Mouse (Mus musculus) hindbrain, embryonic 12.5 days (tissue): Measurements from ENCODE around the gene Atad5. TPM values are rescaled to one million over a fixed set of nuclear protein-coding genes. Genes with fewer than 3 reads are reported as not detected.

ENCODE experiments used
- ATAC-seq: fragments of 200-750 bp; cut with Nextera tagmentation; 2 replicates; pipeline ENCODE4 v1.8.0; 2017; ENCODE audit warnings: moderate TSS enrichment; ENCODE audit not compliant: low FRiP score
- H3K27ac ChIP-seq: fragments of 300-500 bp; sonication (generic); 2 replicates; pipeline ENCODE4 v1.5.1; 2016; ENCODE audit warnings: mild to moderate bottlenecking
- H3K27me3 ChIP-seq: fragments of 300-500 bp; sonication (generic); 2 replicates; pipeline ENCODE4 v1.6.1; 2016; ENCODE audit warnings: mild to moderate bottlenecking
- H3K36me3 ChIP-seq: fragments of 300-500 bp; sonication (generic); 2 replicates; pipeline ENCODE4 v1.6.1; 2016; ENCODE audit warnings: mild to moderate bottlenecking
- H3K4me1 ChIP-seq: fragments of 300-500 bp; sonication (generic); 2 replicates; pipeline ENCODE4 v1.6.1; 2016
- H3K4me2 ChIP-seq: fragments of 300-500 bp; sonication (generic); replicated peaks from 2 replicates; pipeline ENCODE4 v1.6.1; 2016; ENCODE audit warnings: mild to moderate bottlenecking
- H3K4me3 ChIP-seq: fragments of 300-500 bp; sonication (generic); 2 replicates; pipeline ENCODE4 v1.5.1; 2016; ENCODE audit warnings: mild to moderate bottlenecking
- H3K9ac ChIP-seq: fragments of 300-500 bp; sonication (generic); 2 replicates; pipeline ENCODE4 v1.6.1; 2016; ENCODE audit warnings: mild to moderate bottlenecking, moderate library complexity
- H3K9me3 ChIP-seq: fragments of 300-500 bp; sonication (generic); replicated peaks from 2 replicates; pipeline ENCODE4 v1.6.1; 2016; ENCODE audit warnings: mild to moderate bottlenecking
- WGBS: fragments of 180-500 bp; shearing (Covaris S2); methylation state at CpG from one replicate; pipeline ENCODE4 v1.1.7; 2016; 5-methylcytosine and 5-hydroxymethylcytosine counted together
- polyA plus RNA-seq: library from polyadenylated mRNA; unstranded; fragments of >200 nt; fragmentation: Nextera tagmentation; extraction: Ambion mirVana; gene quantifications from 2 replicates; pipeline ENCODE4 v1.2.1, GENCODE M21; 2016

Atad5 gene
- polyA plus RNA-seq, 1 experiment from 2014 or later: 11.7 TPM

DNA sequence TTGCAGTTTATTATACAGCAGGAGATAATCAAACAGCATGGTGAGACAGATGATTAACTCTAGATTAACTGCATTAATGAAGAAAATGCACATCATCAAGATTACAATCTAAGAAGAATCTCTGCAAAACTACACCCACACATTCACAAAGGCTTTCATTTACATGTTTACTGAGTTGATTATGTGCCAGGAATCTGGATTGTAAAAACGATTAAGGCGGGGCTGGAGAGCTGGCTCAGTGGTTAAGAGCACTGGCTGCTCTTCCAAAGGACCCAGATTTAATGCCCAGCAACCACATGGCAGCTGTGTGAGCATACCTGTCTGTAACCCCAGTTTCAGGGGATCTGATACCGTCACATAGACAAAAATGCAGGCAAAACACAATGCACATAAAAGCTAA, 19.4 kb upstream of the Atad5 start:
- no peak overlapping the region for H3K9ac ChIP-seq
- no peaks in the 10 kb centered on the region for H3K4me1 ChIP-seq
- H3K4me3 ChIP-seq: no peak overlapping the region
- H3K27me3 ChIP-seq: no peaks in the 10 kb centered on the region
- H3K27ac ChIP-seq: no peak overlapping the region
- no peaks in the 10 kb centered on the region for H3K36me3 ChIP-seq
- no peak overlapping the region for H3K4me2 ChIP-seq
- no peaks in the 10 kb centered on the region for H3K9me3 ChIP-seq
- WGBS: 92% methylated on average over 3 of the region's 3 CpGs
- ATAC-seq: no peak

GRCm38 (mm10) chr11:80071039-80071438, 18.2 kb upstream of the Atad5 start:
- no peaks in the 10 kb centered on the region for H3K4me1 ChIP-seq
- ATAC-seq: no peak
- H3K9ac ChIP-seq: no peak overlapping the region

GRCm38 (mm10) chr11:80072365-80072764, 16.8 kb upstream of the Atad5 start:
- 92% methylated on average over 3 of the region's 3 CpGs for WGBS
- H3K4me1 ChIP-seq: no peaks in the 10 kb centered on the region

More at GRCm38 (mm10) chr11:80071039-80071438, 18.2 kb upstream of the Atad5 start:
- H3K27ac ChIP-seq: no peak overlapping the region
- no peak overlapping the region for H3K4me2 ChIP-seq
- no peaks in the 10 kb centered on the region for H3K36me3 ChIP-seq
- no peaks in the 10 kb centered on the region for H3K27me3 ChIP-seq
- no peaks in the 10 kb centered on the region for H3K9me3 ChIP-seq
- H3K4me3 ChIP-seq: no peak overlapping the region
- WGBS: 93% methylated on average over 2 of the region's 2 CpGs

GRCm38 (mm10) chr11:80075608-80076277, 13.5 kb upstream of the Atad5 start:
- no peak for ATAC-seq
- peaks cover 2% of the 10 kb centered on the region; the same call in 1 of the 2 replicates for H3K4me1 ChIP-seq
- no peak overlapping the region for H3K4me2 ChIP-seq
- 96% methylated on average over 5 of the region's 5 CpGs for WGBS
- no peak overlapping the region for H3K9ac ChIP-seq
- H3K27ac ChIP-seq: no peak overlapping the region
- H3K36me3 ChIP-seq: no peaks in the 10 kb centered on the region
- H3K9me3 ChIP-seq: no peaks in the 10 kb centered on the region
- no peak overlapping the region for H3K4me3 ChIP-seq
- no peaks in the 10 kb centered on the region for H3K27me3 ChIP-seq

More at GRCm38 (mm10) chr11:80072365-80072764, 16.8 kb upstream of the Atad5 start:
- H3K9me3 ChIP-seq: no peaks in the 10 kb centered on the region
- no peaks in the 10 kb centered on the region for H3K27me3 ChIP-seq
- H3K4me3 ChIP-seq: no peak overlapping the region
- no peak overlapping the region for H3K9ac ChIP-seq
- H3K4me2 ChIP-seq: no peak overlapping the region
- H3K36me3 ChIP-seq: no peaks in the 10 kb centered on the region
- ATAC-seq: no peak
- H3K27ac ChIP-seq: no peak overlapping the region

DNA sequence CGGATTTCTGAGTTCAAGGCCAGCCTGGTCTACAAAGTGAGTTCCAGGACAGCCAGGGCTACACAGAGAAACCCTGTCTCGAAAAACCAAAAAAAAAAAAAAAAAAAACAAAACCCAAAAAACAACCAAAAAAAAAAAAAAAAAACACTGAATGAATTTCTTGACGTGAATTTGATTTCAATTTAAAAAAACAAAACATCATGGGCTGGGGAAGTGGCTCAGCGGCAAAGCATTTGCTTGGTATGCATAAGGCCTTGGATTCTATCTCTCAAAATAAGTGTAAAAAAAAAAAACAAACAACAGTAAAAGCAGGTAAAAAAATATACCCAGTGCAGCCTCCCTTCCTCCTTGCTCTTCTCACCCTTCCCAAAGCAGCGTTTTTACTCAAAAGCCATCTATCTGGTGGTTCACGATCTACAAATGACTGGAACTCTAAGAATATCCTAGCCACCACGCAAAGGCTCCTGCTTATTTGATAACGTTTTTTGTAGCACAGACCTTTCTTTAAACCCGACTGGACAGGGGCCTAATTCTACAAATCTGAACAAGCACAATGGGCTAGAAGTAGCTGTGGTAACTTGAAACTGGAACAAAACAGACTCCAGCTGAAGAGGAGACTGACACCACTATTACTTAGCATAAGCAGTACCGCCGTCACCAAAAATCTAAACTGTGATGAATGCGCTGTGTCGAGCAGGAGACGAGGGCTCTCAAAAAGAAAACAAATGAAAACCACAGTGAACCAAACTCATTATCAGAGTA, 11.2 kb upstream of the Atad5 start:
- H3K36me3 ChIP-seq: no peaks in the 10 kb centered on the region
- 79% methylated on average over 14 of the region's 14 CpGs for WGBS
- H3K27me3 ChIP-seq: no peaks in the 10 kb centered on the region
- no peak overlapping the region for H3K27ac ChIP-seq
- no peak overlapping the region for H3K9ac ChIP-seq
- H3K9me3 ChIP-seq: no peaks in the 10 kb centered on the region
- ATAC-seq: no peak
- no peak overlapping the region for H3K4me2 ChIP-seq
- peaks cover 7% of the 10 kb centered on the region; the same call in 1 of the 2 replicates for H3K4me1 ChIP-seq
- no peak overlapping the region for H3K4me3 ChIP-seq

DNA sequence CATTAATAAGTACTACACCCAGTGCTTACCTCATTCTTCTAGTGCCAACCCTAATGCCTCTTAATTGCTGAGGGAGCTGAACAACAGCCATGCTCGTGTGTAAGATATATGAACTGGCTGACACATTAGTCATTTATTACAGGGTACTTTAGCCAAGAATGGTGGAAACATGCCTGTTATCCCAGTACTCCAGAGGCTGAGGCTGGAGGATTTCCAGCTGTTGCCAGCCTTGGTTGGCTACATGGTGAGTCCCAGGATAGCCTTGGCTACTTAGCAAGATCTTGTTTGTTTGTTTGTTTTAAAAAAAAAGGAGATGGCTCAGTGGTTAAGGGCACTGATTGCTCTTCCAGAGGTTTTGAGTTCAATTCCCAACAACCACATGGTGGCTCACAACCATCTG, 10.4 kb upstream of the Atad5 start:
- no peaks in the 10 kb centered on the region for H3K27me3 ChIP-seq
- H3K9me3 ChIP-seq: no peaks in the 10 kb centered on the region
- H3K36me3 ChIP-seq: no peaks in the 10 kb centered on the region
- 64% methylated on average over 1 of the region's 1 CpGs for WGBS
- ATAC-seq: no peak
- no peak overlapping the region for H3K4me2 ChIP-seq
- H3K27ac ChIP-seq: no peak overlapping the region
- peaks cover 7% of the 10 kb centered on the region; the same call in 1 of the 2 replicates for H3K4me1 ChIP-seq
- H3K9ac ChIP-seq: no peak overlapping the region
- H3K4me3 ChIP-seq: no peak overlapping the region

GRCm38 (mm10) chr11:80079751-80080150, 9.4 kb upstream of the Atad5 start:
- Histone ChIP-seq H3K4me2 (peak overlapping the region; percentile 73), H3K4me1 (peaks cover 7% of the 10 kb centered on the region; the same call in 1 of the 2 replicates), H3K4me3 (peak overlapping the region; percentile 89), H3K27ac (no peak overlapping the region), H3K9me3 (no peaks in the 10 kb centered on the region), H3K27me3 (no peaks in the 10 kb centered on the region), H3K36me3 (no peaks in the 10 kb centered on the region), H3K9ac (peak overlapping the region; percentile 94)
- WGBS: 70% methylated on average over 6 of the region's 6 CpGs
- no peak for ATAC-seq

DNA sequence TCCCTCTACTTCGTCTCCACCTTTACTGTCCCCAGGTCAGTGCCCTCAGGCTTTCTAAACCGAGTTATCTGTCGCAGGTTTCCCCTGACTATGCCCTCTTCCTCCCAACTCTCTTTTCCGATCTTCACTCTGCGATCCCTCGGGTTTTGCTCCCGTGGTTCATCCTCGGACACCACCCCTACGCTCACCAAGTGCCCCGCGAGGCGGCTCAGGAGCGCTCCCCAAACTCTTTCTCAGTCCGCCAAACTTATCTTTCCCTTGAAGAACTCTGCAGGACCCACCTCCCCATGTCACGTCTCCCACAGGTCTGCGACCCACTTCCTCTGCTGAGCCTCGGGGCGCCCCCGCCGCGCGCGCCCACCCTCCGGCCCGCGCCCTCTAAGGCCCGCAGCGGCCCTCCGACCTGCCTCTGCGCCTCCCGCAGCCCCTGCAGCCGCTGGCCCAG, 8.8 kb upstream of the Atad5 start:
- H3K4me2 ChIP-seq: peak overlapping the region; percentile 73
- ATAC-seq: no peak; the same call in 1 of the 2 replicates
- H3K27ac ChIP-seq: peak overlapping the region; percentile 88
- WGBS: under 1% methylated on average over 30 of the region's 32 CpGs
- H3K9me3 ChIP-seq: no peaks in the 10 kb centered on the region
- H3K27me3 ChIP-seq: no peaks in the 10 kb centered on the region
- peak overlapping the region; percentile 94 for H3K9ac ChIP-seq
- no peaks in the 10 kb centered on the region for H3K36me3 ChIP-seq
- H3K4me3 ChIP-seq: peak overlapping the region; percentile 89
- H3K4me1 ChIP-seq: peaks cover 7% of the 10 kb centered on the region; the same call in 1 of the 2 replicates

DNA sequence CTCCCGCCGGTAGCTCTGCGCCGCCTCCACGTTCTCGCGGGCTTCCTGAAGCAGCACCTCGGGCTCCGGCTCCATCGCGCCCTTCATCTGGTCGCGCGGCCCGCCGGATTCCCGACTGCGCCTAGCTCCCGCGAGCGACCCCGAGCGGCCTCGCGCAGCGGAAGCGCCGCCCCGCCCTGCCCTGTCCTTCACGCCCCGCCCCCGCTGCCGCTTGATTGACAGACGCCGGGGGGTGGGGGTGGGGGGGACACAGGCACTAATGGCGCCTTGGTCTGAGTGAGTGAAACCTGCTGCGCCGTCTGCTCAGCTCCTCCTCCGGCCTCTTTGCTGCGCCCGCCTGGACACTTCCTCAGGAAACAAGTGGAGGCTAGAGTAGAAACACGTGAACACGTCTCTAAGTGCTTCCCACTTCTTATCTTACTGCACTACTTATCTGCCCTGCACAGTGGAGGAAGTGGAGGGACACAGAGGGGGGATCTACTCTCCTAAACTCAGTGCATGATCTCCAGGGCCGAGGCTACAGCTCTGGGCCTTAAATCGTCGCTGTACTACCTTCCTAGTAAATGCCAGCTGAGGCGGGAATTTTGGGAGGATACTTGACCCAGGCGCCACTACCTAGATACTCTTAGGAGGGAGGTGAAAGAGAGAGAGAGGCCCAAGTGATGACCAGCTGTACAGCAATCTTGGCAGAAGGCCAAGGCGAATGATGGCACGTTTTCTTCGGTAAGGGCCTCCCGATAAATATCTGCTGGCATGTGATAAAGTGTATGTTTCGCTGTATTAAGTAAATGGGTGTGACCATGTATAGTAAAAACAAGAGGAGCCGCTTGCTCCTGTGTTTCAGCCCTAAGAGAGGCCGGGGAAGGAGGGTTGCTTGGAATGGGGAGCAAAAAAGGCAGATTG, 8.1 kb upstream of the Atad5 start, which contains the start of gene Crlf3:
Gene Crlf3 (minus strand): TSS at position 166 of the 903 bp plus-strand sequence.
- Histone ChIP-seq H3K27ac (peak within 1 kb of the TSS; percentile 88), H3K4me3 (peak within 1 kb of the TSS; percentile 89), H3K9ac (peak within 1 kb of the TSS; percentile 94), H3K9me3 (no peaks in the 10 kb centered on the region), H3K27me3 (no peaks in the 10 kb centered on the region), H3K4me2 (peak within 1 kb of the TSS; percentile 73), H3K36me3 (no peaks in the 10 kb centered on the region), H3K4me1 (peaks cover 7% of the 10 kb centered on the region; the same call in 1 of the 2 replicates)
- 8% methylated on average over 55 of the region's 55 CpGs for WGBS
- peak; percentile 92 for ATAC-seq

DNA sequence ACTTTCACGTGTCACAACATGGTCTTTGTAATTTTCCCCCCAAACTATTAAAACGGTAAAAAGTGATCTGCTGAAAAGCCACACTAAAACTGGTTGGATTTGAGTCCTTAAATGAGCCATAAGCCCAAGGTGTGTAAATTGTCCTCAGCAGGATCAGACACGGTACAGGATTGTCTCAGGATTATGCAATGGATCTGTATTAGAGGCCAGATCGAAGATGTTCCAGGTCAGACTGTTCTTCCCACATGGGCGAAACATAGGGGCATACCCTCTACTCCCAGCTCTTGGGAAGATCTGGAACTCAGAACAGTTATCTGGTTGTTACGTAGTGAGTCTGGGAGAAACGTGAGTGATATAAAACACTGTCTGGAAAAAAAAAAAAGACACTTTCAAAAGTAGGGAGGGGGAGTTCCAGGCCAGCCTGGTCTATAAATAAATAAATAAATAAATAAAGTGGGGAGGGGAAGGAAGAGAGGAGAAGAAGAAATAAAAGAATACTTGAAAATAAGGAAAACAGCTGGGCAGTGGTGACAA, 7.3 kb upstream of the Atad5 start:
- no peak overlapping the region for H3K4me2 ChIP-seq
- H3K9me3 ChIP-seq: no peaks in the 10 kb centered on the region
- H3K9ac ChIP-seq: no peak overlapping the region
- no peak overlapping the region for H3K27ac ChIP-seq
- ATAC-seq: no peak
- H3K36me3 ChIP-seq: no peaks in the 10 kb centered on the region
- WGBS: 87% methylated on average over 7 of the region's 7 CpGs
- no peak overlapping the region for H3K4me3 ChIP-seq
- peaks cover 7% of the 10 kb centered on the region; the same call in 1 of the 2 replicates for H3K4me1 ChIP-seq
- no peaks in the 10 kb centered on the region for H3K27me3 ChIP-seq

- Histone ChIP-seq H3K4me1 (peaks cover 12% of the 10 kb centered on the region), H3K4me2 (no peak overlapping the region), H3K27me3 (no peaks in the 10 kb centered on the region), H3K9me3 (no peaks in the 10 kb centered on the region), H3K36me3 (no peaks in the 10 kb centered on the region), H3K4me3 (no peak overlapping the region), H3K27ac (no peak overlapping the region), H3K9ac (no peak overlapping the region)
- ATAC-seq: no peak
- 79% methylated on average over 6 of the region's 6 CpGs for WGBS
Measured at GRCm38 (mm10) chr11:80085356-80086055, 3.7 kb upstream of the Atad5 start.
